ENCODE assay signal across 17 mouse cellular contexts in genomic region chr6:29150001-29150400, GRCm38 (mm10). TPM values are rescaled to one million over a fixed set of nuclear protein-coding genes. Genes with fewer than 3 reads are reported as not detected.
"Had no signal": no experiment of that assay in that cellular context is flagged by ENCODE, and none has a peak within 500 bp of the region (broad histone marks: within the 10 kb centered on the region; RNA-seq: fewer than 3 reads in every experiment).

No protein-coding gene starts in this region.

- H3K4me3 ChIP-seq: neural tube, embryonic 13.5 days; neural tube, embryonic 15.5 days; stomach, embryonic 15.5 days had no signal

- H3K27me3 ChIP-seq: neural tube, embryonic 13.5 days; neural tube, embryonic 15.5 days; stomach, embryonic 15.5 days had no signal

- H3K4me2 ChIP-seq: neural tube, embryonic 13.5 days; neural tube, embryonic 15.5 days; stomach, embryonic 15.5 days had no signal

- H3K9me3 ChIP-seq: neural tube, embryonic 13.5 days; neural tube, embryonic 15.5 days; stomach, embryonic 15.5 days had no signal

- H3K27ac ChIP-seq: neural tube, embryonic 13.5 days; neural tube, embryonic 15.5 days; stomach, embryonic 15.5 days; stomach, postnatal 0 days had no signal

- H3K4me1 ChIP-seq: neural tube, embryonic 15.5 days; stomach, embryonic 15.5 days had no signal

- H3K9ac ChIP-seq: neural tube, embryonic 13.5 days; neural tube, embryonic 15.5 days; stomach, embryonic 15.5 days had no signal

- DNase-seq: retina, postnatal 1 day; right cerebral cortex, adult 18-20 months; right cerebral cortex, postnatal 14 days; right cerebral cortex, postnatal 25 days; right cerebral cortex, postnatal 4 days; spleen, adult 18-20 months; thymus, adult 18-20 months; thymus, adult 2 months; thymus, postnatal 14 days; thymus, postnatal 25 days; thymus, postnatal 36 days; thymus, postnatal 4 days had no signal

RNA-seq across cellular contexts. Expression of gene Prrt4, which starts 29.4 kb away (rescaled TPM):
- total RNA-seq: neutrophil, adult 5-6 weeks had no signal
